Mouse (Mus musculus) kidney, adult 2 months (tissue): Measurements from ENCODE around the gene Marc2.
A peak's percentile ranks its signal among the peaks of the same experiment; 100 is the strongest.

Experiments
- CTCF ChIP-seq: fragments of 200-500 bp; conservative IDR thresholded peaks from 2 replicates; pipeline ENCODE4 v1.5.1; 2011; ENCODE audit warnings: low read depth, mild to moderate bottlenecking, control low read depth, low read length, moderate library complexity, mixed read lengths; ENCODE audit not compliant: insufficient read depth, insufficient read length
- POLR2A ChIP-seq: fragments of 200-500 bp; IDR thresholded peaks from one replicate; pipeline ENCODE4 v1.6.1; 2011; ENCODE audit warnings: low read depth, low read length, control low read depth

- peak; percentile 97 for TF ChIP-seq CTCF
- no peak for TF ChIP-seq POLR2A
Observed at GRCm38 (mm10) chr1:184853339-184853738, 7.1 kb upstream of the Marc2 start.
